Comparison of ENCODE assay signal across 8 mouse cellular contexts in the genomic region with DNA sequence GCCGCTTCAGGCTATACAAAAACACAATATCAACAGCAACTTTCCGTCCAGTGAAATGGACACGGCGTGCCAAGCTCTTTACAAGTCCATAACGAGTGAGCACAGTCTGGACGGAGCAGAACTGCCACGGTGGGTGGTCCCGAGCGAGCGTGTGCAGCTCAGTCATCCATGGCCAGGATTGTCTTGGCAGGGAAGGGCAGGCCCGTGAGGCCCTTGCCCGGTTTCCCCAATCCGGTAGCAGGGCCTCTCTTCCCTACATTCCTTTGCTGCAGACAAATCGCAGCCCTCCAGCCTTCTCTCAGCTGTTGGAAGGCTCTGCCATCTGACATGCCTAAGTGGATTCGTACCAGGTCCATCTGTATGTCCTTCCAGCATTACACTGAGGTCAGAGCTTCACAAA.
A peak's percentile ranks its signal among the peaks of the same experiment; 100 is the strongest.
DNase-seq lines count a peak whose midpoint lies in the region; ATAC-seq lines count a peak whose summit lies in the region.

No protein-coding gene starts in this region.

- H3K27ac ChIP-seq in forebrain, embryonic 16.5 days (ENCODE audit: low read length): no peak overlapping the region
- no peak overlapping the region for H3K27ac ChIP-seq in hindbrain, embryonic 13.5 days
- H3K27ac ChIP-seq in midbrain, embryonic 14.5 days (replicated peaks; ENCODE audit: low read depth, low read length): no peak overlapping the region
- no peak overlapping the region for H3K27ac ChIP-seq in liver, embryonic 12.5 days

- no peaks in the 10 kb centered on the region for H3K9me3 ChIP-seq in forebrain, embryonic 16.5 days (ENCODE audit: control insufficient read depth, low read length)
- H3K9me3 ChIP-seq in hindbrain, embryonic 13.5 days: no peaks in the 10 kb centered on the region
- H3K9me3 ChIP-seq in midbrain, embryonic 14.5 days (ENCODE audit: control insufficient read depth, low read length): no peaks in the 10 kb centered on the region
- H3K9me3 ChIP-seq in liver, embryonic 12.5 days (replicated peaks): no peaks in the 10 kb centered on the region

- H3K9ac ChIP-seq in forebrain, embryonic 16.5 days (replicated peaks; ENCODE audit: low read depth, low read length): no peak overlapping the region
- no peak overlapping the region for H3K9ac ChIP-seq in hindbrain, embryonic 13.5 days
- H3K9ac ChIP-seq in midbrain, embryonic 14.5 days (replicated peaks; ENCODE audit: low read length): 0 out of 2 replicates have a peak overlapping the region, but pooled peaks have one; percentile 7
- no peak overlapping the region for H3K9ac ChIP-seq in liver, embryonic 12.5 days

- peak; percentile 84 for ATAC-seq in forebrain, embryonic 16.5 days
- ATAC-seq in hindbrain, embryonic 13.5 days (ENCODE audit: low FRiP score): peak; percentile 52
- peak; percentile 46; the same call in 1 of the 2 replicates for ATAC-seq in midbrain, embryonic 14.5 days (ENCODE audit: low FRiP score, low TSS enrichment)
- ATAC-seq in liver, embryonic 12.5 days: no peak

- no peak overlapping the region for H3K4me2 ChIP-seq in forebrain, embryonic 16.5 days (ENCODE audit: low read length)
- 0 out of 2 replicates have a peak overlapping the region, but pooled peaks have one; percentile 2 for H3K4me2 ChIP-seq in hindbrain, embryonic 13.5 days
- H3K4me2 ChIP-seq in midbrain, embryonic 14.5 days (ENCODE audit: low read length): peak overlapping the region; percentile 21; the same call in 1 of the 2 replicates
- no peak overlapping the region for H3K4me2 ChIP-seq in liver, embryonic 12.5 days

- WGBS in forebrain, embryonic 16.5 days: 12% methylated on average over 15 of the region's 15 CpGs
- 27% methylated on average over 15 of the region's 15 CpGs for WGBS in hindbrain, embryonic 13.5 days
- WGBS in midbrain, embryonic 14.5 days: 8% methylated on average over 15 of the region's 15 CpGs
- 77% methylated on average over 15 of the region's 15 CpGs for WGBS in liver, embryonic 12.5 days (ENCODE audit: insufficient replicate concordance)

- no peaks in the 10 kb centered on the region for H3K27me3 ChIP-seq in forebrain, embryonic 16.5 days (replicated peaks; ENCODE audit: control insufficient read depth, insufficient read depth, low read length)
- no peaks in the 10 kb centered on the region for H3K27me3 ChIP-seq in hindbrain, embryonic 13.5 days
- H3K27me3 ChIP-seq in midbrain, embryonic 14.5 days (ENCODE audit: control insufficient read depth, insufficient read depth, low read length): no peaks in the 10 kb centered on the region
- H3K27me3 ChIP-seq in liver, embryonic 12.5 days (replicated peaks): no peaks in the 10 kb centered on the region

- DNase-seq in layer of hippocampus, postnatal 10 days (ENCODE audit: low spot score in 2 of 2): peak; percentile 15 to 29
- no peak for DNase-seq in layer of hippocampus, adult 9-11 months
- peak; percentile 58 for DNase-seq in midbrain, embryonic 14.5 days
- DNase-seq in yolk sac, embryonic 10.5 days (ENCODE audit: low spot score): no peak
- no peak for DNase-seq in adrenal gland, adult 18-20 months (ENCODE audit: low spot score in 2 of 2)

- H3K36me3 ChIP-seq in forebrain, embryonic 16.5 days (ENCODE audit: control insufficient read depth, insufficient read depth): no peaks in the 10 kb centered on the region
- H3K36me3 ChIP-seq in hindbrain, embryonic 13.5 days: no peaks in the 10 kb centered on the region
- H3K36me3 ChIP-seq in midbrain, embryonic 14.5 days (ENCODE audit: control insufficient read depth, insufficient read depth, low read length): no peaks in the 10 kb centered on the region
- no peaks in the 10 kb centered on the region for H3K36me3 ChIP-seq in liver, embryonic 12.5 days

- H3K4me1 ChIP-seq in forebrain, embryonic 16.5 days (replicated peaks; ENCODE audit: control insufficient read depth, insufficient read depth, low read length): peaks cover 34% of the 10 kb centered on the region
- H3K4me1 ChIP-seq in hindbrain, embryonic 13.5 days (replicated peaks): peaks cover 35% of the 10 kb centered on the region
- H3K4me1 ChIP-seq in midbrain, embryonic 14.5 days (ENCODE audit: control insufficient read depth, insufficient read depth, low read length): peaks cover 24% of the 10 kb centered on the region
- H3K4me1 ChIP-seq in liver, embryonic 12.5 days: no peaks in the 10 kb centered on the region; the same call in 1 of the 2 replicates

- no peak overlapping the region for H3K4me3 ChIP-seq in forebrain, embryonic 16.5 days (replicated peaks; ENCODE audit: low read length)
- no peak overlapping the region for H3K4me3 ChIP-seq in hindbrain, embryonic 13.5 days
- H3K4me3 ChIP-seq in midbrain, embryonic 14.5 days (replicated peaks; ENCODE audit: low read depth, low read length): no peak overlapping the region
- H3K4me3 ChIP-seq in liver, embryonic 12.5 days: no peak overlapping the region

Comparison
In these comparisons a context has a peak if more than half of its experiments do, and no peak if none do; other contexts are left out.
1. DNase-seq: peak in layer of hippocampus, postnatal 10 days (2 of 2) and midbrain, embryonic 14.5 days (single experiment); none in layer of hippocampus, adult 9-11 months (single experiment), yolk sac, embryonic 10.5 days (single experiment) and adrenal gland, adult 18-20 months (0 of 2).
2. H3K4me2 ChIP-seq: peak in hindbrain, embryonic 13.5 days (single experiment) and midbrain, embryonic 14.5 days (single experiment); none in forebrain, embryonic 16.5 days (single experiment) and liver, embryonic 12.5 days (single experiment).